Comparison of ENCODE assay signal across 19 mouse cellular contexts in the genomic region with DNA sequence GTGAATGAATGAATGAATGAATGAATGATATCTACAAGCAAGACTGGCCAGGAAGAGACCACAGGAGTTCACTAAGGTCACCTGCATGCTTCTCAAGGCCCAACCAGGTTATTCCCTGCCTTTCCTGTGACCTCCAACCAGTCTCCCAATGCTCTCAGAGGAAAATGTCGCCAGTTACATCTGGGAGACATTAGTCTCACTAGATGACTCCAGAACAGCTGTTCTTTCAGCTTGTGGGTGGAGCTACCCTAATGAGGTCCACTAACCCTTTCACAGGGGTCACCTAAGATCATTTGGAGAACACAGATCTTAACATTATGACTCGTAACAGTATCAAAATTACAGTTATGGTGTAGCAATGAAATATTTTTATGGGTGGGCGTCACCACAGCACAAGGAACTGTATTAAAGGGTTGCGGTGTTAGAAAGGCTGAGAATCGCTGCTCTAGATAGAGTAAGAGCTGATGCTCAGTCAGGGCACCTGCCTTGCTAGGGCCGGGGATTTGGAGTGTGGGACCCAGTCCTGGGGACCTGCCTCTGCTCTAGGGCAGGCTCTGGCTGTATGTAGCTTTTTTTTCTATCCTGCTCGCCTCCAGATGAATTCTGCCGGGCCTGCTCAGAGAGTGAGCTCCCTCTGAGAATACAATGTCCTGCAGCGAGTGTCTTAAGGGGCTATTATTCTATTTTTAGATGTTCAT.
DNase-seq lines count a peak whose midpoint lies in the region; ATAC-seq lines count a peak whose summit lies in the region.
"Had no signal": no experiment of that assay in that cellular context is flagged by ENCODE, and none has a peak within 500 bp of the region (broad histone marks: within the 10 kb centered on the region; RNA-seq: fewer than 3 reads in every experiment).

No protein-coding gene starts in this region.

- H3K4me3 ChIP-seq in limb, embryonic 13.5 days, result no peak overlapping the region
- H3K4me3 ChIP-seq: embryonic facial prominence, embryonic 12.5 days; forebrain, embryonic 15.5 days; heart, embryonic 10.5 days; hindbrain, embryonic 13.5 days had no signal

- peak; percentile 3 for DNase-seq in lung, postnatal 10 days
- DNase-seq in lung, postnatal 36 days, result no peak
- DNase-seq in embryo, embryonic 11 days, result peak; percentile 65
- DNase-seq in hindlimb bud, embryonic 11.5 days (ENCODE audit: extremely low spot score, low read depth, low spot score), result peak; percentile 61
- no peak for DNase-seq in cerebellum, adult 18-20 months
- DNase-seq: adrenal gland, postnatal 10 days; cerebellum, adult 2 months; cerebellum, postnatal 10 days; gastrocnemius, postnatal 14 days; heart, adult 11 months; heart, postnatal 14 days had no signal

- no peaks in the 10 kb centered on the region for H3K9me3 ChIP-seq in limb, embryonic 13.5 days
- H3K9me3 ChIP-seq: embryonic facial prominence, embryonic 12.5 days; forebrain, embryonic 15.5 days; heart, embryonic 10.5 days; hindbrain, embryonic 13.5 days had no signal

- no peak overlapping the region for H3K9ac ChIP-seq in limb, embryonic 13.5 days
- H3K9ac ChIP-seq: embryonic facial prominence, embryonic 12.5 days; forebrain, embryonic 15.5 days; hindbrain, embryonic 13.5 days had no signal

- no peak overlapping the region for H3K4me2 ChIP-seq in limb, embryonic 13.5 days (replicated peaks)
- H3K4me2 ChIP-seq: embryonic facial prominence, embryonic 12.5 days; forebrain, embryonic 15.5 days; hindbrain, embryonic 13.5 days had no signal

- no peaks in the 10 kb centered on the region for H3K27me3 ChIP-seq in limb, embryonic 13.5 days
- H3K27me3 ChIP-seq: embryonic facial prominence, embryonic 12.5 days; forebrain, embryonic 15.5 days; hindbrain, embryonic 13.5 days had no signal

- 18% methylated on average over 9 of the region's 9 CpGs for WGBS in limb, embryonic 13.5 days

- H3K36me3 ChIP-seq in limb, embryonic 13.5 days, result no peaks in the 10 kb centered on the region
- H3K36me3 ChIP-seq: embryonic facial prominence, embryonic 12.5 days; forebrain, embryonic 15.5 days; heart, embryonic 10.5 days; hindbrain, embryonic 13.5 days had no signal

- no peak overlapping the region for H3K27ac ChIP-seq in limb, embryonic 13.5 days
- H3K27ac ChIP-seq: embryonic facial prominence, embryonic 12.5 days; forebrain, embryonic 15.5 days; heart, embryonic 10.5 days; hindbrain, embryonic 13.5 days had no signal

- ATAC-seq in limb, embryonic 13.5 days (ENCODE audit: low FRiP score, low read depth), result peak; percentile 51; the same call in 1 of the 2 replicates
- ATAC-seq in cerebellum, adult (ENCODE audit: insufficient number of reproducible peaks, low FRiP score, low TSS enrichment), result no peak
- no peak for ATAC-seq in granulocyte monocyte progenitor cell, adult 5-6 weeks (replicated peaks; ENCODE audit: poor library complexity, severe bottlenecking)
- ATAC-seq: forebrain, embryonic 15.5 days; intestine, postnatal 0 days had no signal

- H3K4me1 ChIP-seq in limb, embryonic 13.5 days, result peaks cover 13% of the 10 kb centered on the region
- H3K4me1 ChIP-seq: forebrain, embryonic 15.5 days; heart, embryonic 10.5 days had no signal

Comparison
In these comparisons a context has a peak if more than half of its experiments do, and no peak if none do; other contexts are left out.
1. DNase-seq: peak in lung, postnatal 10 days (single experiment), embryo, embryonic 11 days (single experiment) and hindlimb bud, embryonic 11.5 days (single experiment); none in lung, postnatal 36 days (single experiment) and cerebellum, adult 18-20 months (0 of 2).